Mouse (Mus musculus) cerebellum, adult 18-20 months (tissue): ENCODE measurements around the gene Myadml2.

Source experiments
- DNase-seq, 2 experiments: peaks; one replicate each; pipeline ENCODE4 v3.0.0; 2021

Gene Myadml2

GRCm38 (mm10) chr11:120608241-120609034, 39.5 kb downstream of the Myadml2 start, which contains the start of gene Npb:
TSS of gene Npb (plus strand) at chr11:120608477.
- DNase-seq = no peak

GRCm38 (mm10) chr11:120606764-120607163, 41.2 kb downstream of the Myadml2 start:
- DNase-seq = no peak

GRCm38 (mm10) chr11:120605667-120606066, 42.3 kb downstream of the Myadml2 start:
- DNase-seq = no peak

- DNase-seq = no peak
These were observed 44.4 kb downstream of the Myadml2 start for GRCm38 (mm10) chr11:120603545-120603944.

- no peak for DNase-seq
These were observed 47.2 kb downstream of the Myadml2 start for GRCm38 (mm10) chr11:120600716-120601115.

GRCm38 (mm10) chr11:120598990-120599549, 48.9 kb downstream of the Myadml2 start:
- DNase-seq = no peak

GRCm38 (mm10) chr11:120598283-120598989, 49.5 kb downstream of the Myadml2 start, which contains the start of the genes Alyref and Anapc11:
TSS of gene Alyref (minus strand) at chr11:120598365.
TSS of gene Anapc11 (plus strand) at chr11:120598421.
- DNase-seq = peak; percentile 92 to 97

GRCm38 (mm10) chr11:120597240-120598235, 50.4 kb downstream of the Myadml2 start:
- no peak for DNase-seq
